Comparison of ENCODE assay signal across 10 mouse cellular contexts in genomic region chr1:136130107-136130506, GRCm38 (mm10). TPM values are rescaled to one million over a fixed set of nuclear protein-coding genes. Genes with fewer than 3 reads are reported as not detected.
DNase-seq lines count a peak whose midpoint lies in the region; ATAC-seq and TF ChIP-seq lines count a peak whose summit lies in the region.
"Had no signal": no experiment of that assay in that cellular context is flagged by ENCODE, and none has a peak within 500 bp of the region (broad histone marks: within the 10 kb centered on the region; RNA-seq: fewer than 3 reads in every experiment).

No protein-coding gene starts in this region.

- H3K36me3 ChIP-seq in hindbrain, embryonic 10.5 days, result no peaks in the 10 kb centered on the region
- H3K36me3 ChIP-seq in hindbrain, embryonic 11.5 days (ENCODE audit: control insufficient read depth, insufficient read depth, low read length), result no peaks in the 10 kb centered on the region
- H3K36me3 ChIP-seq in E14TG2a.4 (ENCODE audit: insufficient read depth, low read length), result no peaks in the 10 kb centered on the region
- no peaks in the 10 kb centered on the region for H3K36me3 ChIP-seq in forebrain, embryonic 15.5 days
- no peaks in the 10 kb centered on the region for H3K36me3 ChIP-seq in liver, embryonic 13.5 days

- H3K4me1 ChIP-seq in hindbrain, embryonic 10.5 days (replicated peaks), result peaks cover 77% of the 10 kb centered on the region
- no peaks in the 10 kb centered on the region; the same call in none of the 2 replicates for H3K4me1 ChIP-seq in hindbrain, embryonic 11.5 days (replicated peaks; ENCODE audit: control insufficient read depth, insufficient read depth, low read length)
- peaks cover 45% of the 10 kb centered on the region for H3K4me1 ChIP-seq in E14TG2a.4 (replicated peaks; ENCODE audit: low read depth, low read length)
- H3K4me1 ChIP-seq in forebrain, embryonic 15.5 days, result peaks cover 37% of the 10 kb centered on the region
- peaks cover 84% of the 10 kb centered on the region for H3K4me1 ChIP-seq in liver, embryonic 13.5 days (replicated peaks)

- WGBS in hindbrain, embryonic 10.5 days, result 57% methylated on average over 3 of the region's 3 CpGs
- WGBS in hindbrain, embryonic 11.5 days, result 68% methylated on average over 3 of the region's 3 CpGs
- WGBS in forebrain, embryonic 15.5 days, result 46% methylated on average over 3 of the region's 3 CpGs
- WGBS in liver, embryonic 13.5 days (ENCODE audit: insufficient replicate concordance), result 49% methylated on average over 3 of the region's 3 CpGs

- peak; percentile 15 for DNase-seq in hindbrain, embryonic 10.5 days (ENCODE audit: low spot score)
- no peak for DNase-seq in hindbrain, embryonic 11.5 days (ENCODE audit: low spot score)
- DNase-seq in liver, embryonic 13.5 days, result no peak
- no peak for DNase-seq in adrenal gland, postnatal 4 days (ENCODE audit: low spot score in 2 of 2)
- DNase-seq in cerebellum, postnatal 4 days (ENCODE audit: low spot score in 2 of 2), result no peak
- DNase-seq: heart, adult 18-20 months had no signal

- H3K27ac ChIP-seq in hindbrain, embryonic 10.5 days, result peak overlapping the region; percentile 92
- H3K27ac ChIP-seq in hindbrain, embryonic 11.5 days (ENCODE audit: low read depth, low read length), result no peak overlapping the region
- peak overlapping the region; percentile 93; the same call in 1 of the 2 replicates for H3K27ac ChIP-seq in forebrain, embryonic 15.5 days (replicated peaks)
- H3K27ac ChIP-seq in liver, embryonic 13.5 days, result no peak overlapping the region

- H3K9me3 ChIP-seq in hindbrain, embryonic 10.5 days, result no peaks in the 10 kb centered on the region
- no peaks in the 10 kb centered on the region for H3K9me3 ChIP-seq in hindbrain, embryonic 11.5 days (ENCODE audit: control insufficient read depth, low read length)
- no peaks in the 10 kb centered on the region for H3K9me3 ChIP-seq in E14TG2a.4 (ENCODE audit: low read length)
- H3K9me3 ChIP-seq in forebrain, embryonic 15.5 days, result no peaks in the 10 kb centered on the region
- H3K9me3 ChIP-seq in liver, embryonic 13.5 days (replicated peaks), result no peaks in the 10 kb centered on the region

- no peak overlapping the region for H3K9ac ChIP-seq in hindbrain, embryonic 11.5 days (ENCODE audit: low read depth, low read length)
- H3K9ac ChIP-seq in forebrain, embryonic 15.5 days (replicated peaks), result no peak overlapping the region; the same call in 1 of the 2 replicates
- no peak overlapping the region for H3K9ac ChIP-seq in liver, embryonic 13.5 days

- no peak for TF ChIP-seq CTCF in E14TG2a.4 (conservative IDR thresholded peaks at IDR 0.05; ENCODE audit: low read length)

- no peak for ATAC-seq in hindbrain, embryonic 11.5 days (ENCODE audit: low FRiP score)
- no peak for ATAC-seq in forebrain, embryonic 15.5 days (replicated peaks)
- no peak for ATAC-seq in liver, embryonic 13.5 days (ENCODE audit: low read depth)
- ATAC-seq in CD4-positive, CD25-positive, alpha-beta regulatory T cell, adult 4 months, result no peak
- ATAC-seq: Patski had no signal

- H3K4me2 ChIP-seq in hindbrain, embryonic 11.5 days (replicated peaks; ENCODE audit: low read depth, low read length), result no peak overlapping the region
- H3K4me2 ChIP-seq in forebrain, embryonic 15.5 days (replicated peaks), result peak overlapping the region; percentile 73
- peak overlapping the region; percentile 99; the same call in 1 of the 2 replicates for H3K4me2 ChIP-seq in liver, embryonic 13.5 days

- peak overlapping the region; percentile 73; the same call in 1 of the 2 replicates for H3K4me3 ChIP-seq in hindbrain, embryonic 10.5 days
- H3K4me3 ChIP-seq in hindbrain, embryonic 11.5 days (ENCODE audit: low read depth, low read length), result no peak overlapping the region
- peak overlapping the region; percentile 35 for H3K4me3 ChIP-seq in E14TG2a.4 (replicated peaks; ENCODE audit: low read length)
- H3K4me3 ChIP-seq in forebrain, embryonic 15.5 days, result peak overlapping the region; percentile 86
- H3K4me3 ChIP-seq in liver, embryonic 13.5 days (replicated peaks), result no peak overlapping the region

- H3K27me3 ChIP-seq in hindbrain, embryonic 10.5 days (ENCODE audit: insufficient read depth, poor library complexity, severe bottlenecking), result peaks cover 53% of the 10 kb centered on the region
- H3K27me3 ChIP-seq in hindbrain, embryonic 11.5 days (ENCODE audit: control insufficient read depth, insufficient read depth, low read length), result no peaks in the 10 kb centered on the region
- H3K27me3 ChIP-seq in E14TG2a.4 (ENCODE audit: insufficient read depth, low read length), result peaks cover 78% of the 10 kb centered on the region
- no peaks in the 10 kb centered on the region for H3K27me3 ChIP-seq in forebrain, embryonic 15.5 days
- H3K27me3 ChIP-seq in liver, embryonic 13.5 days, result no peaks in the 10 kb centered on the region
- H3K27me3 ChIP-seq: Patski had no signal

RNA-seq across cellular contexts. Expression of gene Kif21b, which starts 1.1 kb away (rescaled TPM):
- polyA plus RNA-seq in hindbrain, embryonic 10.5 days (2016; fragmentation: Nextera tagmentation; extraction: Ambion mirVana), result 6.6 and 15.5 TPM in 2 replicates
- 17.7 and 24.4 TPM in 2 replicates for polyA plus RNA-seq in hindbrain, embryonic 11.5 days (2014; fragmentation: Nextera tagmentation; extraction: Ambion mirVana)
- 71.9 and 75.0 TPM in 2 replicates for polyA plus RNA-seq in forebrain, embryonic 15.5 days (2015; fragmentation: Nextera tagmentation; extraction: Ambion mirVana)
- 1.1 and 1.2 TPM in 2 replicates for polyA plus RNA-seq in liver, embryonic 13.5 days (2015; fragmentation: Nextera tagmentation; extraction: Ambion mirVana)
- 1 to 10 TPM; 4.1 to 5.8 TPM for total RNA-seq in adrenal gland, postnatal 4 days (2021)
- polyA plus RNA-seq in CD4-positive, CD25-positive, alpha-beta regulatory T cell, adult 4 months (2017; shearing (Covaris generic)), result 10 to 100 TPM; 34.7 to 38.6 TPM

Comparison
In these comparisons a context has a peak if more than half of its experiments do, and no peak if none do; other contexts are left out.
1. H3K27ac ChIP-seq: peak in hindbrain, embryonic 10.5 days (single experiment) and forebrain, embryonic 15.5 days (single experiment); none in hindbrain, embryonic 11.5 days (single experiment) and liver, embryonic 13.5 days (single experiment).
2. H3K4me3 ChIP-seq: peak in hindbrain, embryonic 10.5 days (single experiment), E14TG2a.4 (single experiment) and forebrain, embryonic 15.5 days (single experiment); none in hindbrain, embryonic 11.5 days (single experiment) and liver, embryonic 13.5 days (single experiment).